Mouse (Mus musculus): Measurements from ENCODE around the gene Kdm5b.

DNA sequence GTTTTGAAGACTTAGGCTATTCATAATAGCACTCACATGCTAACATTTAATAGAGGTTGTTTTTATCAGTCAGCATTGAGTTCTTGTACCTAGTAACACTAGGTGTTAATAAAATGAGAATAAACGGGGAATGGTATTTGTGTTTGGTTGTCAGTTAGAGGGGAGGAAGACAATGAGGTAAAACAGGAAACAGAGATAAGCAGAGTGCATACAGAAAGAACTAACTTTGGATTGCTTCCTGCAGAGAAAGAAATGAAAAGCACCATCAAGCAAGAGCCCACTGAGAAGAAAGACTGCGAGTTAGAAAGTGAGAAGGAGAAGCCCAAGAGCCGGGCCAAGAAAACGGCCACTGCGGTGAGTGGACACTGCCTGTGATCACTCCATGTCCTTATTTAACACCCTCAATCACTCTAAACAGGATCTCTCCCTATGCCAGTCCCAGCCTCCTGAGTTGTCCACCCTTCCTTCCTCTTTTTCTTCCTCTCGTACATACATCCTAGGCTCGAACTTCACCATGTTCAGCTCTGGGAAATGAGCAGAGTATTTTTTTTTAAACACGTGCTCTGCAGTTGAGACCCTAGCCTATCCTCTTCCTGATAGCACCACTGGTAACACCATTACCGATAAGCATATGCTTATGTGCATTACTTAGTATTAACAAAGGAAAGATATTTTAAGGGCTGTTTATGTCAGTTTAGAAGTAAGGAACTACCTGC lies 37.5 kb downstream of the Kdm5b start:
- TF ChIP-seq MAFK (IDR thresholded peaks at IDR 0.05; ENCODE audit: insufficient read depth, low read depth, low read length), result no peak
- no peak for TF ChIP-seq HCFC1 (IDR thresholded peaks at IDR 0.05; ENCODE audit: borderline replicate concordance, insufficient read depth, low read length)
- TF ChIP-seq ZNF384 (IDR thresholded peaks at IDR 0.05; ENCODE audit: low read depth, low read length), result no peak
- no peak for TF ChIP-seq CHD2 (IDR thresholded peaks at IDR 0.05; ENCODE audit: low read depth, low read length)
- no peak for TF ChIP-seq ZC3H11A (IDR thresholded peaks at IDR 0.05; ENCODE audit: borderline replicate concordance, low read depth, low read length)
